Mouse (Mus musculus) myocyte (in vitro differentiated cells): ENCODE data around the gene Etv6.

Source experiments
- MAX ChIP-seq: IDR thresholded peaks from one replicate; pipeline ENCODE4 v1.6.1; 2011; ENCODE audit warnings: low read depth, mild to moderate bottlenecking, control low read depth
- POLR2A ChIP-seq: IDR thresholded peaks from one replicate; pipeline ENCODE4 v1.6.1; 2011; ENCODE audit warnings: low read depth, mild to moderate bottlenecking, control low read depth, moderate library complexity; ENCODE audit not compliant: insufficient read length
- POLR2AphosphoS2 ChIP-seq: IDR thresholded peaks from one replicate; pipeline ENCODE4 v1.6.1; 2011; ENCODE audit warnings: low read depth, control low read depth; ENCODE audit not compliant: insufficient read length
- SRF ChIP-seq: IDR thresholded peaks from one replicate; pipeline ENCODE4 v1.6.1; 2011; ENCODE audit warnings: low read depth; ENCODE audit not compliant: control insufficient read depth, insufficient read length
- TCF12 ChIP-seq: IDR thresholded peaks from one replicate; pipeline ENCODE4 v1.6.1; 2011; ENCODE audit warnings: mild to moderate bottlenecking, control low read depth; ENCODE audit not compliant: poor library complexity, insufficient read depth, severe bottlenecking
- USF1 ChIP-seq: IDR thresholded peaks from one replicate; pipeline ENCODE4 v1.6.1; 2011; ENCODE audit warnings: low read depth, mild to moderate bottlenecking, control low read depth, moderate library complexity

GRCm38 (mm10) chr6:134090378-134090692 is 54.8 kb downstream of the Etv6 start:
- TF ChIP-seq MAX = no peak
- TF ChIP-seq POLR2A = no peak
- TF ChIP-seq SRF = no peak
- TF ChIP-seq USF1 = no peak
- TF ChIP-seq TCF12 = no peak
- TF ChIP-seq POLR2AphosphoS2 = no peak
